Mouse (Mus musculus) ovary, postnatal 14 days (tissue): Measurements from ENCODE around the gene Iqgap3.

Experiments used
- DNase-seq: peaks from one replicate; pipeline ENCODE4 v3.0.0; 2022; ENCODE audit warnings: low spot score

Iqgap3 gene

GRCm38 (mm10) chr3:88094126-88094525 lies 12.4 kb downstream of the Iqgap3 start:
- no peak for DNase-seq

GRCm38 (mm10) chr3:88097666-88098065 lies 15.9 kb downstream of the Iqgap3 start:
- DNase-seq: no peak

DNA sequence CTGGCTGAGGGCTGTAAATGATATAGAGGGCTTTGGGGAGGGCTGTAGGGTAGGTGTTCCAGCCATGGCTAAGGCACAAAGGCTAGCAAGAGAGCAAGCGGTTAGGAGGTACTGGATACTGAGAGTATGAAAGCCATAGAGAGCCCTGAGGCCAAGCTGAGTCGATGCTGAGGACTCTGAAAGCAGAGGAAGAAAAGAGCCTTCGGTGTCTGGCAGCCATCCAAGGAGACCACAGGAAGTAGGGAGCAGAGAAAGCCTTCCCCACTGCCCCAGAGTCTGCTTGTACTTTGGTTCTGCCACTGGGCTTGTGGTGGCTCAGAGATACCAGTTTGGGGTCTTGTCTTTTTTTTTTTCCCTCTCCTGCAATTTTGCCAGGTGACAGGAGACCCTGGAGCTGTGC lies 18.5 kb downstream of the Iqgap3 start:
- DNase-seq: no peak

GRCm38 (mm10) chr3:88101736-88102135 lies 20.0 kb downstream of the Iqgap3 start:
- no peak for DNase-seq

GRCm38 (mm10) chr3:88102196-88102595 lies 20.4 kb downstream of the Iqgap3 start:
- no peak for DNase-seq

DNA sequence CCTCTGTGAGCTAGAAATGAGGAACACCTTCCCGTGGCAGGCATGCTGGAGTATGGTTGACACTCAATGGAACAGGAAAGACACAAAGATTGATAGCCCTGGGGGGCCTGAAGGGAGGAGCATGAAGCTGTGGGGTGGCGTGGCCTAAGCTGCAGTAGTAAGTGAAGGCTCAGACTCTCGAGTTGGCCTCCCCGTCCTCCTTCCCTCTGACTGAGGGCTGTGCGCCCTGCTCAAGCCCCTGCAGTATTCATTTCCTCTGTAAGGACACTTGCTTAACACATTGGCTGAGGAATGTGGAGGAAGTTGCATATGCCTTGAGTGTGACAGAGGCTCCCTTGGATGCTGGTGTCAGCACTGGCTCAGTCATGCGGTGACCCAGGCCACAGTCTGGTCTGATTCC lies 20.8 kb downstream of the Iqgap3 start:
- no peak for DNase-seq

DNA sequence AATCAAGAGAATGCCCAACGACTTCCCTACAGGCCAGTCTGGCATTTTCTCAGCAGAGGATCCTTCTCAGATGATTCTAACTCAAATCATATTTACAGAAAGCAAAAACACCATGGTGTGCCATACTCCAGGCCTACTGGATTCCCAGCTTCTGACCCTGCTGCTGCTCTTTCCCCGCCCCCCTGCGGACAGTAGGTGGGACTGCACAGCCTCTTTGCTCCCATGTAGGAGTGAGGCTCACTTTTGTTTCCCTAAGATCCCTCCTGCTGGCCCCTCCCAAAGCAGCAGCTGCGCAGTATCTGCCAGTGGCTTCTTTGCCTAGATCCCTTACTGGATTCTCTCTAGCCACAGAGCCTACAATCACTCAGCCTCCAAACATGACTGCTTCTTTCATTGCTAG lies 24.4 kb downstream of the Iqgap3 start:
- no peak for DNase-seq

- no peak for DNase-seq
Observed at GRCm38 (mm10) chr3:88109126-88109525, 27.4 kb downstream of the Iqgap3 start.

DNA sequence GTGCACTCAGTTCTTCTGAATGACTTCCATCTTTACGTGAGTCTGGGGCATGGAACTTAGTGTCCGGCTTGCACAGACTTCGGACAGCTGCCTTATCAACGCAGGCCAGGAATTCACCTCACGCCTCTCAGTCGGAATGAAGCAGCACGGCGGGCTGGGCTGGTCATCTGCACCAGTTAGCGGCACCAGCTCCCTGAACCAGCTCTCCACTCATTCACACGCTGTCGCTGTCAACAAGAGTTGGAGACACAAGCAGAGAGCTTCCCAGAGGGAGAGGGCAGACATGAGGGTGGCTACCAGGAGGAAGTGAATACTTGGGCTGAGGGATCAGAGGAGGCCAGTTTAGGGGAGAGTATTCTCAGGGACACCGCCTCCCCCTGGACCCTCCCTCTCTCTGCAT lies 32.6 kb downstream of the Iqgap3 start:
- DNase-seq: no peak

DNA sequence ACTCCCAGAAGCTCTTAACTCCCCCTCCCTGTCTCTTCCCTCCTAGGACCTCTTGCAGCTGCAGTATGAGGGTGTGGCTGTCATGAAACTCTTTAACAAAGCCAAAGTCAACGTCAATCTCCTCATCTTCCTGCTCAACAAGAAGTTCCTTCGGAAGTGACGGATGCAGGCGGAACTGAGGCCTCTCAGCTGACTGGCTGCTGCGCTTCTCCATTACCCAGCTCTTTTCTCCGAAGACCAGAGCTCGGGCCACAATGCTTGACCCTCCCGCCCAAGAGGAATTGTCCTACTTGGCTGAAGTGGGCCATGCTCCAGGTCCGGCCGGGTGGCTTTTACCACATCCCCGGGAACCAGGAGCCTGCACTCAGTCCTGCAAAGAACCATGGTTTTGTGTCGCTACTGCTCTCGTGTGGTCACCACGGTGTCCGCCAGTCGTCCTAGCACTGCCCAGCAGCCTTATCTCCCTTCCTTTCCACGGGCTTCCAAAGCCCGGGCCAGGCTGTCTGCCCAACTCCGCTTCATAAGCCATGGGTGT lies 38.4 kb downstream of the Iqgap3 start:
- no peak for DNase-seq

DNA sequence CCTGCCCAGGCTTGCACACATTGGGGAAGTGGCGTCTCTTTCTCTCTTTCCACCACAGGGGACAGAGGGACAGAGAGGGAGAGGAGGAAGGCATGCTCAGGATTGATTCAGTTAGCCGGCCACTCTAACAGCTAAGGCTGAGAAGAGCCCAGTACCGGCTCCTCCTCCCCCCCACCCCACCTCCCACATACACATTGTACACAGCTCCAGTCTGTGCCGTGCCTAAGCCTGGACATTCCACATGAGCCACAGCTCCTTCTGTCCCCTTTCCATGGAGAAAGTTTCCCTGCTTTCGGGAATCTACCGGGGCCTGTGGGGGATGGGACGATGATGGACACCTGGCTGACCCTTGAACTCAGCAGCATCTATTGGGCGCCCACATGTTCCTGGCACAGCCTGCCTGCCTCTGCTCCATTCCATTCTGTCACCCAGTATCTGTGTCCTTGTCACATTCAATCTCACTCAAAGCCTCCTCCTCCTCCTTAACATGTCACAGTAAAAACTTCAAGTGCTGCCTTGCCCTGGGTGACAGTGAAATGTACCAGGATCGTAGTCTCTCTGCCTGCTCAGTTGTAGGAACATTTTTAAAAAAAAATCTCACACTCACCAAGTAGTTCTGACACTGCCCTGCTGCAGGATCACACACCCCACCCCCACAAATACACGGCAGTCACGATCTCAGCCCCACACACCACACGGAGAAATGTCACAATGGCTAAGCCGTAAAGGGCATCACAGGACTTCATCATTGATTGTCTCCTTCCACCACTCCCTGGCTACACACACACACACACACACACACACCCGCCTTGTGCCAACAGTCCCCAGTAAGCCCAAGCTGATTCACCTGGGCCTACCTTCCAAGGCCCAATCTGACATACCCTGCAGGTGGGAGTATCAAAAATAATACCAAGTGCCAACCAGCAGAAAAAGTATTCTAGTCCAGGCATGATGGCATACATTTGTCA lies 39.7 kb downstream of the Iqgap3 start:
- no peak for DNase-seq

DNA sequence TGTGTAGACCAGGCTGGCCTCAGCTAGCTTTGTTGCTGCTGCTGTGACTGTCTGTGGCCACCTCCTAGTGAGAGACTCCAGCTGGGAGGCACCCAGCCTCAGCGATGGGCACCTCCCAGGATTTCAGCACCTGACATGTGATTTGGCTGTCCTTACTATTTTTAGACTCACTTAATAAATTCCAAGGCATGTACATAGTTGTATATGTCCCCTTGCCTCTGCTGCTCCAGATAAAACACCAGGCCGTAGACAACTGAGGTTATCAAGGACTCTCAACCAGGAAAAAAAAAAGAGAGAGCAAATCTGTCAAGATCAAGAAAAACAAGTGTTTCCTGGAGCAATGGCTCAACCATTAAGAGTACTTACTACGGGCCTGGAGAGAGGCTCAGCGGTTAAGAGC lies 43.4 kb downstream of the Iqgap3 start:
- DNase-seq: no peak

GRCm38 (mm10) chr3:88126181-88126580 lies 44.4 kb downstream of the Iqgap3 start:
- no peak for DNase-seq

- no peak for DNase-seq
Observed at GRCm38 (mm10) chr3:88127636-88128035, 45.9 kb downstream of the Iqgap3 start.

DNA sequence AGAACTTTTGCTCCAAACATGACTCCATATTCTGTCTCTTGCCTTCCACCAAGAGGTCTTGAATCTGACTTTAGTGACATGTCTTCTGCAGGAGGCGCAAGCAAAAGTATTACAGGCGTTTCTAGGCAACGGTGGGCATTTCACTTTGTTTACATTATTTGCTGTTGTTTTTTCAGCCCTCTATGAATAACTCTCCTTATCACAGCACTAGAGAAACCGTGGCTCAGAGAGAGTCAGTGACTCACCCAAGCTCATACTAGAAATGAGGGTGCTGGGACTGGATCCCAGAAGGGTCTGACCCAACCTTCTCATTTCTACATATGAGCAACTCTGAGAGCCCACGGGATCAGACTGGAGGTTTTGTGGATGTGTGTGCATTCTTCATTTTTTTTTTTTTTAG lies 46.3 kb downstream of the Iqgap3 start:
- DNase-seq: no peak

GRCm38 (mm10) chr3:88129006-88129405 lies 47.2 kb downstream of the Iqgap3 start:
- no peak for DNase-seq

DNA sequence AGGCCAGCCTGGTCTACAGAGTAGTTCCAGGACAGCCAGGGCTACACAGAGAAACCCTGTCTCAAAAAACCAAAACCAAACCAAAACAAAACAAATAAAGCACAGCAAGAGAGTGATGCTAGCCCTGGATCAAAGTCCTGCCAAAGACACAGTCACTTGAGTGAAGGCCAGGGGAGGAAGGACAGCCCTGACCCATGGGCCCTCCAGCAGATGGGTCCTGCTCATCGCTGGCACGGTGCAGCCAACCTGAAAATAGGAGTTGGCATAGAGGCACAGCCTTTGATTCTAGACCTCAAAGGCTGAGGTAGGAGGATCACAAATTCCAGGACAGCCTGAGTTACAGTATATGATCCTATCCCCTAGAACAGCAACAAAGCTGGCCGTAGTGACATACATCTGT lies 49.3 kb downstream of the Iqgap3 start:
- DNase-seq: no peak

GRCm38 (mm10) chr3:88132492-88132891 lies 50.7 kb downstream of the Iqgap3 start:
- DNase-seq: no peak

DNA sequence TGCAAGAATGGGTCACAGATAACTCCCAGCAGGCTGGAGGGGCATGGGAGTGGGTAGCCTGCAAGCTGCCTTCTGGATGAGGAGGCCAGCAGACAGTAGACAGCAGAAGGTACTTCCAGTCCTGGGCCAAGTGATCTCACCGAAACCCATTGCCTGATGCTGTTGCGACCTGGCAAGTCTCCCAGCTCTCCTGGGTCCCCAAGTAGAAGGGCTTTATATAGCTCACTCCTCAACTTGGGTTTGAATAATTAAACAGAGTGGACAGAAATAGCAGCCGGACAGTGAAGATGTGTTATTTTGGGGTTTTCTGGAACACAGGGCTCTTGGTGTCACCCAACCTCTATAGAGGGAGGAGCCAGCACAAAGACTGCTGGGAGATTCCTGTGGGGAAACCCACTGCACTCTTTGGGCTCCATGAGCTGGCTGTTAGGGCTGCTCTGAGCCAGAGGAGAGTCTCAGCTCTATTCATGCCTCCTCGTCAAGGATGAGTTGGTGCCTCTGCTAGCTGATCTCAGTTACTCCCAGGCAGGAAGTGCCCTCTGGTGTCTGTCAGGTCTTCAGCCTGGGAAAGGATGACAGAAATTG lies 51.5 kb downstream of the Iqgap3 start:
- no peak for DNase-seq

DNA sequence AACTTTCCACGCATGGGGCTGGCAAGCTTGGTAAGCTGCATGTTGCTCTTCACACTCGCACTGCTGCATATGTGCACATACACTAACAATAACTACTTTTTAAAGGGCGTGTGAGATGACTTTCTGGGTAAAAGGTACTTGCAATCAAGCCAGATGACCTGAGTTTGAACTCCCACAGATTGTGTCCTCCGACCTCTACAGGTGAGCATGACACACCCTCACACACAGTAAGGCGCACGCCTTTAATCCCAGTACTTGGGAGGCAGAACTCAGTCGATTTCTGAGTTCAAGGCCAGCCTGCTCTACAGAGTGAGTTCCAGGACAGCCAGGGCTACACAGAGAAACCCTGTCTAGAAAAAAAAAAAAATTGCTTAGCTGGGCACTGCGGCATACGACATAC lies 54.6 kb downstream of the Iqgap3 start:
- DNase-seq: no peak

DNA sequence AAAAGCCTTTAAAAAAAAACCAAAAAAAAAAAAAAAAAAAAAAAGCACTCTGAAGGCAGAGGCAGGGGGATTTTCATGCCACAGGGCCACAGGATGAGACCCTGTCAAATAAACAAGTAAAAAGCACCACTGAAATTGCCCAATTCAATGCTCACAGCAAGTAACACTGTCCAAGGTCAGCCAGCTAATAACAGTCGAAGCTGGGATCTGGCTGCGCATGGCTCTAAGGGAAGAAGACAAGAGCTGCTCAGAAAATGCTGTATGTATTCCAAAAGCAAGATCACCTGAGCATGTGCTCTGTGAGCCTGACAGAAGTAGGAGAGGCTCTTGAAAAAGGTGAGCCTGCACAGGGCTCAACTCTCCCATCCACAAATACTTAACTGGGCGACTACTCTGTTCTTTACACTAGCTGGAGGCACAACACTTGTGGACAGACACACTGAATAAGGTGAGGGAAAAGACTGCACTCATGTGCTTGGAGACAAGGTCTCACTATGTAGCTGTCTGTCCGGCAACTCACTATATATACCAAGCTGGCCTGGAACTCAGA lies 55.2 kb downstream of the Iqgap3 start:
- no peak for DNase-seq

DNA sequence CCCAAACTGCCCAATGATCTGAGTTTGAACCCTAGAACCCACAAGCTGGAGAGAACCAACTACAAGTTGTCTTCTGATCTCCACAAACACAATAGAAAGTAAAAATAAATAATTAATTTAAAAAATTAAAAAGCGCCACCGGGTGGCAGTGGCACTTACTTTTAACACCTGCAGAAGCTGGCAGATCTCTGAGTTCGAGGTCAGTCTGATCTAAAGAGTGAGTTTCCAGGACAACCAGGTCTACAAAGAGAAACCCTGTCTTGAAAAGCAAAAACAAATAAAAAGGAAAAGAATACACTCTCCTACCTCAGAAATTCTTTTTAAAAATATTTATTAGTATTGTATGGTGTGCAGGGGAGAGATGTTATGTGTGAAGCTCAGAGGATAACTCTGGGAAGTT lies 56.0 kb downstream of the Iqgap3 start:
- no peak for DNase-seq
